Mouse (Mus musculus): ENCODE data around the gene Ccdc182. TPM values are rescaled to one million over a fixed set of nuclear protein-coding genes. Genes with fewer than 3 reads are reported as not detected.
A peak's percentile ranks its signal among the peaks of the same experiment; 100 is the strongest.

Ccdc182 gene
- polyA plus RNA-seq, 1 experiment, result not detected

GRCm38 (mm10) chr11:88291245-88291644 lies 2.6 kb upstream of the Ccdc182 start:
- Histone ChIP-seq H3ac (ENCODE audit: control insufficient read depth, insufficient read length, low read depth) (no peak overlapping the region), H3K4me3 (ENCODE audit: insufficient read depth, poor library complexity, severe bottlenecking) (no peak overlapping the region), H3K79me3 (ENCODE audit: low read depth) (no peaks in the 10 kb centered on the region), H3K36me3 (ENCODE audit: control insufficient read depth, insufficient read depth) (no peaks in the 10 kb centered on the region), H3K79me2 (ENCODE audit: control insufficient read depth, insufficient read depth) (no peaks in the 10 kb centered on the region), H3K27me3 (ENCODE audit: control insufficient read depth, insufficient read depth, insufficient read length) (peaks cover 10% of the 10 kb centered on the region)
- TF ChIP-seq MYOG (IDR thresholded peaks at IDR 0.05; ENCODE audit: control insufficient read depth, extremely low read depth, insufficient read length) (no peak), MYOD1 (IDR thresholded peaks at IDR 0.05; ENCODE audit: control insufficient read depth, insufficient read length, low read depth) (no peak), USF1 (IDR thresholded peaks at IDR 0.05; ENCODE audit: low read depth) (no peak), FOSL1 (IDR thresholded peaks at IDR 0.05; ENCODE audit: insufficient read depth, low read length, poor library complexity, severe bottlenecking) (no peak), MAX (IDR thresholded peaks at IDR 0.05) (no peak), CEBPB (IDR thresholded peaks at IDR 0.05; ENCODE audit: low read depth) (no peak), CTCF (IDR thresholded peaks at IDR 0.05; ENCODE audit: control insufficient read depth, insufficient read depth, insufficient read length) (no peak)

GRCm38 (mm10) chr11:88291688-88292087 lies 2.2 kb upstream of the Ccdc182 start:
- no peaks in the 10 kb centered on the region for H3K79me2 ChIP-seq (ENCODE audit: control insufficient read depth, insufficient read depth)
- H3K36me3 ChIP-seq (ENCODE audit: control insufficient read depth, insufficient read depth), result no peaks in the 10 kb centered on the region
- H3K4me3 ChIP-seq (ENCODE audit: insufficient read depth, poor library complexity, severe bottlenecking), result no peak overlapping the region
- TF ChIP-seq MAX (IDR thresholded peaks at IDR 0.05) (no peak), MYOG (IDR thresholded peaks at IDR 0.05; ENCODE audit: control insufficient read depth, extremely low read depth, insufficient read length) (no peak), FOSL1 (IDR thresholded peaks at IDR 0.05; ENCODE audit: insufficient read depth, low read length, poor library complexity, severe bottlenecking) (no peak), USF1 (IDR thresholded peaks at IDR 0.05; ENCODE audit: low read depth) (no peak), CTCF (IDR thresholded peaks at IDR 0.05; ENCODE audit: control insufficient read depth, insufficient read depth, insufficient read length) (peak; percentile 6), CEBPB (IDR thresholded peaks at IDR 0.05; ENCODE audit: low read depth) (no peak), MYOD1 (IDR thresholded peaks at IDR 0.05; ENCODE audit: control insufficient read depth, insufficient read length, low read depth) (no peak)
- no peak overlapping the region for H3ac ChIP-seq (ENCODE audit: control insufficient read depth, insufficient read length, low read depth)
- H3K79me3 ChIP-seq (ENCODE audit: low read depth), result no peaks in the 10 kb centered on the region
- peaks cover 10% of the 10 kb centered on the region for H3K27me3 ChIP-seq (ENCODE audit: control insufficient read depth, insufficient read depth, insufficient read length)

- peaks cover 10% of the 10 kb centered on the region for H3K27me3 ChIP-seq (ENCODE audit: control insufficient read depth, insufficient read depth, insufficient read length)
- H3ac ChIP-seq (ENCODE audit: control insufficient read depth, insufficient read length, low read depth), result no peak overlapping the region
- no peaks in the 10 kb centered on the region for H3K79me3 ChIP-seq (ENCODE audit: low read depth)
- no peaks in the 10 kb centered on the region for H3K36me3 ChIP-seq (ENCODE audit: control insufficient read depth, insufficient read depth)
- H3K79me2 ChIP-seq (ENCODE audit: control insufficient read depth, insufficient read depth), result no peaks in the 10 kb centered on the region
- no peak overlapping the region for H3K4me3 ChIP-seq (ENCODE audit: insufficient read depth, poor library complexity, severe bottlenecking)
- TF ChIP-seq MAX (IDR thresholded peaks at IDR 0.05) (no peak), MYOG (IDR thresholded peaks at IDR 0.05; ENCODE audit: control insufficient read depth, extremely low read depth, insufficient read length) (no peak), CTCF (IDR thresholded peaks at IDR 0.05; ENCODE audit: control insufficient read depth, insufficient read depth, insufficient read length) (no peak), MYOD1 (IDR thresholded peaks at IDR 0.05; ENCODE audit: control insufficient read depth, insufficient read length, low read depth) (no peak), CEBPB (IDR thresholded peaks at IDR 0.05; ENCODE audit: low read depth) (no peak), USF1 (IDR thresholded peaks at IDR 0.05; ENCODE audit: low read depth) (no peak), FOSL1 (IDR thresholded peaks at IDR 0.05; ENCODE audit: insufficient read depth, low read length, poor library complexity, severe bottlenecking) (no peak)
Observed at GRCm38 (mm10) chr11:88294394-88294710, 494 bp downstream of the Ccdc182 start.

- H3ac ChIP-seq (ENCODE audit: control insufficient read depth, insufficient read length, low read depth), result no peak overlapping the region
- H3K27me3 ChIP-seq (ENCODE audit: control insufficient read depth, insufficient read depth, insufficient read length), result peaks cover 15% of the 10 kb centered on the region
- TF ChIP-seq MYOG (IDR thresholded peaks at IDR 0.05; ENCODE audit: control insufficient read depth, extremely low read depth, insufficient read length) (no peak), CTCF (IDR thresholded peaks at IDR 0.05; ENCODE audit: control insufficient read depth, insufficient read depth, insufficient read length) (no peak), USF1 (IDR thresholded peaks at IDR 0.05; ENCODE audit: low read depth) (no peak), MAX (IDR thresholded peaks at IDR 0.05) (no peak), MYOD1 (IDR thresholded peaks at IDR 0.05; ENCODE audit: control insufficient read depth, insufficient read length, low read depth) (no peak), CEBPB (IDR thresholded peaks at IDR 0.05; ENCODE audit: low read depth) (no peak), FOSL1 (IDR thresholded peaks at IDR 0.05; ENCODE audit: insufficient read depth, low read length, poor library complexity, severe bottlenecking) (no peak)
- H3K36me3 ChIP-seq (ENCODE audit: control insufficient read depth, insufficient read depth), result no peaks in the 10 kb centered on the region
- no peaks in the 10 kb centered on the region for H3K79me3 ChIP-seq (ENCODE audit: low read depth)
- H3K4me3 ChIP-seq (ENCODE audit: insufficient read depth, poor library complexity, severe bottlenecking), result no peak overlapping the region
- no peaks in the 10 kb centered on the region for H3K79me2 ChIP-seq (ENCODE audit: control insufficient read depth, insufficient read depth)
Observed at GRCm38 (mm10) chr11:88295298-88295697, 1.4 kb downstream of the Ccdc182 start.

- no peaks in the 10 kb centered on the region for H3K79me3 ChIP-seq (ENCODE audit: low read depth)
- no peaks in the 10 kb centered on the region for H3K36me3 ChIP-seq (ENCODE audit: control insufficient read depth, insufficient read depth)
- no peak overlapping the region for H3K4me3 ChIP-seq (ENCODE audit: insufficient read depth, poor library complexity, severe bottlenecking)
- peaks cover 15% of the 10 kb centered on the region for H3K27me3 ChIP-seq (ENCODE audit: control insufficient read depth, insufficient read depth, insufficient read length)
- no peak for TF ChIP-seq CTCF (IDR thresholded peaks at IDR 0.05; ENCODE audit: control insufficient read depth, insufficient read depth, insufficient read length)
- TF ChIP-seq MAX (IDR thresholded peaks at IDR 0.05), result peak; percentile 33
- TF ChIP-seq CEBPB (IDR thresholded peaks at IDR 0.05; ENCODE audit: low read depth), result peak; percentile 37
- no peak for TF ChIP-seq USF1 (IDR thresholded peaks at IDR 0.05; ENCODE audit: low read depth)
- TF ChIP-seq MYOD1 (IDR thresholded peaks at IDR 0.05; ENCODE audit: control insufficient read depth, insufficient read length, low read depth), result no peak
- TF ChIP-seq FOSL1 (IDR thresholded peaks at IDR 0.05; ENCODE audit: insufficient read depth, low read length, poor library complexity, severe bottlenecking), result no peak
- no peak overlapping the region for H3ac ChIP-seq (ENCODE audit: control insufficient read depth, insufficient read length, low read depth)
- H3K79me2 ChIP-seq (ENCODE audit: control insufficient read depth, insufficient read depth), result no peaks in the 10 kb centered on the region
Observed at GRCm38 (mm10) chr11:88297526-88297925, 3.7 kb downstream of the Ccdc182 start.

GRCm38 (mm10) chr11:88299345-88299744 lies 5.5 kb downstream of the Ccdc182 start:
- H3K79me3 ChIP-seq (ENCODE audit: low read depth), result no peaks in the 10 kb centered on the region
- no peak overlapping the region for H3K4me3 ChIP-seq (ENCODE audit: insufficient read depth, poor library complexity, severe bottlenecking)
- TF ChIP-seq MYOG (IDR thresholded peaks at IDR 0.05; ENCODE audit: control insufficient read depth, extremely low read depth, insufficient read length) (no peak), USF1 (IDR thresholded peaks at IDR 0.05; ENCODE audit: low read depth) (no peak), MAX (IDR thresholded peaks at IDR 0.05) (no peak), CTCF (IDR thresholded peaks at IDR 0.05; ENCODE audit: control insufficient read depth, insufficient read depth, insufficient read length) (no peak), MYOD1 (IDR thresholded peaks at IDR 0.05; ENCODE audit: control insufficient read depth, insufficient read length, low read depth) (no peak), FOSL1 (IDR thresholded peaks at IDR 0.05; ENCODE audit: insufficient read depth, low read length, poor library complexity, severe bottlenecking) (no peak), CEBPB (IDR thresholded peaks at IDR 0.05; ENCODE audit: low read depth) (no peak)
- H3ac ChIP-seq (ENCODE audit: control insufficient read depth, insufficient read length, low read depth), result no peak overlapping the region
- peaks cover 16% of the 10 kb centered on the region for H3K27me3 ChIP-seq (ENCODE audit: control insufficient read depth, insufficient read depth, insufficient read length)
- no peaks in the 10 kb centered on the region for H3K79me2 ChIP-seq (ENCODE audit: control insufficient read depth, insufficient read depth)
- no peaks in the 10 kb centered on the region for H3K36me3 ChIP-seq (ENCODE audit: control insufficient read depth, insufficient read depth)
